Mouse (Mus musculus): ENCODE results near the gene Tbc1d10a. TPM values are rescaled to one million over a fixed set of nuclear protein-coding genes. Genes with fewer than 3 reads are reported as not detected.

The Tbc1d10a gene
- total RNA-seq, 2 experiments from 2014 or later, result 1.9 to 8.0 TPM

DNA sequence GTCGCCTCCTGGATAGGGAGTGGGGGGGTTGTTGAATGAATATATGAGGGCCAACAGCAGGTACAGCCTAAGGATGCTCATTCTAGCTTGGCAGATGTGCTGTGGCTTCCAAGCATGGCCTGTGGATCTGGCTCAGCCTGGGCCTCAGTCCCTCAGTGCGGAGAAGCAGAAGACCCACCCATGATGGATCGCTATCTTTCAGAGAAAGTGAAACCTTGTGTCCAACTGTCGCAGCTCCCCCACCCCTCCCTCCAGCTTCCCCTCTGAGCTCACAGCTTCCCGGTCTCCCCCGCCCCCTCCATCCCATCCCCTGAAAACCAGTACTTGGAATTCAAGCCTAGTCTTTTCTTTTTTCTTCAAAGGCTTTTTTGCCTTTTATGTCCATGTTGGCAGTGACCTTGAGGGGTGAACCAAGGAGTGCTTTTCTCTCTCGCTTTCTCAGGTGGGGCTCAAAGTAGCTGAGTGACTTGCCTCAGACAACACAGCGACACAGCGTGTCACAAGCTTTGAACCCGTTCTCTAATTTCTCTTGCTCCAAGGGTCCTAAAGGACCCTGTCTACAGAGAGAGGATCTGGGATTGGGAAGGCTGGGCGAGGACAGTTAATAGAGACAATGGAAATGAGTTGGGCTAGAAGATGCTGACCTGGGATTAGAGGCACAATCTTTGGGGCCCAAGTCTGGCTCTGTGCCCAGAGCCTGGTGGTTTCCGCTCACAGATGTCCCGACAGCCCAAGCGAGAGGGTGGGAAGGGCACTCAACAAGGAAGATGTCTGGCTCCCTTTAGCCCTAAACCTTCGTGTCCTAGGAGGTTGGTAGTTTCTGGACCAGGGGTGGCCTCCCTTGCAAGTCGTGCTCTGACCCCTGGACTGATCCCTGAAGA is 49.3 kb downstream of the Tbc1d10a start, which contains the start of gene Osm:
Gene Osm, plus strand, starts transcription at position 756 of the 881 bp plus-strand sequence.
- ATAC-seq (replicated peaks; ENCODE audit: poor library complexity), result peak; percentile 30

DNA sequence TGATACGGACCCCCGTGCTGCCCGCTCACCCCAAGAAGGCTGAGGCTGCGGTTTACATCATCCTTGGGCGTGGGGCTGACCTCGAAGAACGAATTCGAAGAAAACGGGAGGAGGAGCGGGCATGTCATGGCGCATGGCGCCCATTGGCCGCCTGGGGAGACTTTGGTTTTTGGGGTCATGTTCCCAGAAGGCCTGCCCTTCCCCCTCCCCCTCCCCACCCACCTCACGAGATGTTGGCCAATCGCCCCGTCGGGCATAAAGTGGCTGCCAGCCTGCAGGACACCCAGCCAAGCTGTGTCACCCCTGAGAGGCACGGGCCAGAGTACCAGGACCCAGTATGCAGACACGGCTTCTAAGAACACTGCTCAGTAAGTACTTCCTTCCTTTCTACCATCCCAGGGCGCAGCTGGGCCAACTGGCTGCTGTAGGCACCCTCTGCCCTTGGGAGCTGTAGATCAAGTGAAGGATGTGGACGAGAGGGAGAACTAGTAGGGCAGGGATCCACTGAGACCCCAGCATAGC is 50.0 kb downstream of the Tbc1d10a start:
- ATAC-seq (replicated peaks; ENCODE audit: poor library complexity), result peak; percentile 11

DNA sequence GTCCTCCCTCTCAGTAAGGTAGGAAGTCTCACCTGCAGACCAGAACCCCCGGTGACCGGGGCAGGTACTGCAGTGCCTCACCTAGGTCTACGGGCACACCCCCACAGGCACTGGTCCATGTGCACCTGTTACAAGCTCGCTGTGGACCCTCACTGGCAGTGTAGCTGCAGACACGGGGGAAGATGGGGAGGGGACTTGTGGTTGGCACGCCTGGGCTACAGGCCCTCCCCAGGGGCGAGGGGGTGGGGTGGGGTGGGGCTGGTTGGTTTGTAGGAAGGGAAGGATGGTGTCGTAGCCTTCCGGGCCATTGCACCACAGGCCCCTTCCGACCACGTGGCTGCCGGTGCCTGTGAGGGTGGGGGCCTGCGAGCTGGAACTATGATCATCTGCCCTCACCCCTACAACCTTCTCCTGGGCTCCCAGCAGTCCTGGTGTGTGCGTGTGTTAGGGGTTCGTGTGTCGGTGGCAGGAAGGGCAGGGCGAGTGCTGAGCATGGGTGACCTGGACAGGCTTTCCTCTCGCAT is 50.9 kb downstream of the Tbc1d10a start:
- ATAC-seq (replicated peaks; ENCODE audit: poor library complexity), result peak; percentile 46

DNA sequence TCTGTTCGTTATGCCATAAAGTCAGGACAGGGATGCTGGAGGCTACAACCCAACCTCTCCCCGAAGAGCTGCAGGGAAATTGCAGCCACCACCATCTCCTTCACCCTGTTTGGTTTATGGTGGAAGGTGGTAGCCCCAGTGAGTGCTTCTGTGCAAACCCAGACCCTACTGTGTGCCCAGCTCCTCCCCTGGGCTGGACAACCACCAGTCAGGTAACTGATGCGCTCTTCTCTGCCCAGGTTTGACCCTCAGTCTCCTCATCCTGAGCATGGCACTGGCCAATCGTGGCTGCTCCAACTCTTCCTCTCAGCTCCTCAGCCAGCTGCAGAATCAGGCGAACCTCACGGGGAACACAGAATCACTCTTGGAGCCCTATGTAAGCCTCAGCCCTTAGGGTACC is 51.6 kb downstream of the Tbc1d10a start:
- ATAC-seq (replicated peaks; ENCODE audit: poor library complexity), result no peak

DNA sequence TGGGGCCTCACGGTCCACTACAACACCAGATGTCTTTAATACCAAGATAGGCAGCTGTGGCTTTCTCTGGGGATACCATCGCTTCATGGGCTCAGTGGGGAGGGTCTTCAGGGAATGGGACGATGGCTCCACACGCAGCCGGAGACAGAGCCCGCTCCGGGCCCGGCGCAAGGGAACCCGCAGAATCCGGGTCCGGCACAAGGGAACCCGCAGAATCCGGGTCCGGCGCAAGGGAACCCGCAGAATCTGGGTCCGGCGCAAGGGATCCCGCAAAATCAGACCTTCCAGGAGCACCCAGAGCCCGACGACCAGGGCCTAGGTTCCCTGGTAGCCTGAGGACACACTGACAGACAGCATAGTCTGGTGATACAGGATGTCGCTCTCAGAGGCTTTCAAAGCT is 53.1 kb downstream of the Tbc1d10a start:
- no peak for ATAC-seq (replicated peaks; ENCODE audit: poor library complexity)

DNA sequence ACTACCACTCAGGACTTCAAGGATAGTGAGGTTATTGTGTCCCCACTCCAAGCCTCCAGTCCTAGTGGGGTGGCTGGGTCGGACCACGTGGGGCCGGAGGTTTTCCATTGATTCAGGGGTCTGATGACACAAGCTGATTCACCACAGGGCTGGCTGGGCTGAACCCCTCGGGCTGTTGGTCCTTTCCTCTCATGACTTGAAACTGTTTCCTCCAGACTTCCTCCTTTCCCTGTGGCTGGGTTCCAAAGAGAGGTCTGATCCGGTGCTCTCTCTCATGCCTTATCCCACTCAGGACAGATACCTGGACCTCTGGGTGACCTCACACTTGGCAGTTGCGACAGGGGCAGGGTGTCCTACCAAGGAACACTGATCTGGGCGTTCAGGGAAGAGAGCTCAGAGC is 53.6 kb downstream of the Tbc1d10a start:
- ATAC-seq (replicated peaks; ENCODE audit: poor library complexity), result peak; percentile 21

DNA sequence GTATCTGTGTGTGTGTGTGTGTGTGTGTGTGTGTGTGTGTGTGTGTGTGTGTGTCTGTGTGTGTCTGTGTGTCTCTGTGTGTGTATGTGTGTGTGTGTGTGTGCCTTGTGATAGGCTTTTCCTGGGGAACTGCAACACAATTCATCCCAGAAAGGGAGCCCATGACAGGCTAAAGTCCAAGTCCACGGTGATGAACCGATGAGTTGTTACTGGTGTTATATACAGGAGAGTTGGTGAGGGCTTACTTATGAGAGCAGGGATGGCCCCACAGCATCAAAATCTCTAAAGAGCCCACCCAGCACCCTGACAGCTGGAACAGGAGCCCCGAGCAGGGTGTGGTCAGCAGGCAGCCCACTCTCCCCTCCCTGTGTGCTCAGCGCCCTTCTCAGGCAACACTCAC is 54.6 kb downstream of the Tbc1d10a start:
- ATAC-seq (replicated peaks; ENCODE audit: poor library complexity), result no peak

DNA sequence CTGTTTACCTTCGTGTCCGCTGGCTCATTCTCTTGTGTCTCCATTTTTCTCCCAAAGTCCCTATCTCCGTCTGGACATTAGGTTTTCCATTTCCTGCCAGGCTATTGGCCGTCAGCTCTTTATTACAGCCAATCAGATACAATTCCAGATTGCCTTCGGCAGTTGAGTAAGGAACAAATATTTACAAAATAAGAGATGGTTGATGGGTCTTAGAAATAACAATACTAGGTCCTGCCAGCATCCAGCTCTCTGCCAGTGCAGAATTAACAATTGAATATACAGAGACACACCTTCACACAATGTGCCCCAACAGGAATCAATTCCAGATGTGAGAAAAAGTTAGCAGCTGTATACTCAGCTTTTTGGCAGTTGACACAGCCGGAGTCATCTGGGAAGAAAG is 59.5 kb downstream of the Tbc1d10a start:
- ATAC-seq (replicated peaks; ENCODE audit: poor library complexity), result no peak

DNA sequence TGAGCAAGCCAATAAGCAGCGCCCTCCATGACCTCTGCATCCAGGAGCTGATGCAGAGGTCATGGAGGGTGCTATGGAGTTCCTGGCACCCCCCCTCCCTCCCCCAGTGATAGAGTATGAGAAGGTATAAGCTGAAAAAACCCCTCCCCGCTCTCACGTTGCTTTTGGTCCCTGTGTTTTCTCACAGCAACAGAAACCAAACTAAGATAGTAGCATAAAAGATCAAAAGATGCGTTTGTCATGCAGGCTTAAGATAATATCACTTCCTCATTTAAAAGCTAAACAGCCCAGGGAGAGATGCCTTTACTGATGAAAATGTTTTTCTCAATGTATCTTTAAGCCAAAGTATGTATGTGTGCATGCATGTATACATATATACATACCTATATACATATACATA is 60.0 kb downstream of the Tbc1d10a start:
- no peak for ATAC-seq (replicated peaks; ENCODE audit: poor library complexity)

DNA sequence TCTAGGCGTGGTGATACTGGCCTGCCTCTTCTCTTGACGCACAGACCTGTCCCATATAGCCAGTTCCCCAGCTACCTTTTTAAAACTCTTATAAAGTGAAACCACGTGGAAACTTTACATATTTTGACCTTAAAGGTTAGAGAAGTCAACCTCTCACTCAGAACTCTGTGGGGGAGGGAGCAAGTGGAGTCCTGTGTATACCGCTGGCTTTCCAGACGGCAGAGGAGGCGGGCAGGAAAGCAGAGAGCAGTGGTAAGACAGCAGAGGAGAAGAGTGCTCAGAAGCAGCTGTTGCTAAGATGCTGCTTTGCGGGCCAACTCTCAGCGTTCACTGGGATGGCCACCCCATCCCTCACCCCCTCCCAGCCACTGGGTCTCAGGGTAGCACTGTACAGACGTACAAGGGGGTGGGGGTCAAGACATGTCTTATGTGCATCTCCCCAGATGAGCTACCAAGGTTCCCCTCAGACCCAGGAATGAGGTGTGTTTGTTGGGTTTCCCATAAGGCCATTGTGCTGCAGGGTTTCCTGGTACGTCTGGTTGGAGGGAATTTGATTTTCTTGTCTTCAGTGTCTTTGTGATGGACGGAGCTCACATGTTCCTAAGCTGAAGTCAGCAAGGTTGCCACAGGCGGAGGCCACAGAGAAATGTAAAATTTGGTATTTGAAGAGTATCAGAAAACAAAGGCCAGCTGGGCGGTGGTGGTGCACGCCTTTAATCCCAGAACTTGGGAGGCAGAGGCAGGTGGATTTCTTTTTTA is 60.8 kb downstream of the Tbc1d10a start:
- no peak for ATAC-seq (replicated peaks; ENCODE audit: poor library complexity)

DNA sequence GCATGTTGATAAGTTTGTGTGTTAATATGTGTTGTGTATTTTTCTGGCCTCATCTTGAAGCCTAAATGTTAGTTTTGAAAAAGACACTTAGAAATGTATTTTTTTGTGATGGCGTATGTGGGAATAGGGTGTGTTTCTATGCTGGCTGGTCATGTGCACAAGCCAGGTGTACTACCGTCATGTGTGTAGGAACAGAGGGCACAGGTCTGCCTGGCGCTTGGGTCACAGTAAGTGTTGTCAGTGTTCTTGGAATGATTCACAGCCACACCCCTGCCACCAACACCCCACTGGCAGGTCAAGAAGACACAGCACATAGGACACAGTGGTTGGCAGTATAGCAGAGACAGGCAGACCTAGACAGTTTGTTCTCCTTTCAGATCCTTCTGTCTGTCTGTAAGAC is 62.6 kb downstream of the Tbc1d10a start:
- no peak; the same call in 1 of the 2 replicates for ATAC-seq (replicated peaks; ENCODE audit: poor library complexity)

DNA sequence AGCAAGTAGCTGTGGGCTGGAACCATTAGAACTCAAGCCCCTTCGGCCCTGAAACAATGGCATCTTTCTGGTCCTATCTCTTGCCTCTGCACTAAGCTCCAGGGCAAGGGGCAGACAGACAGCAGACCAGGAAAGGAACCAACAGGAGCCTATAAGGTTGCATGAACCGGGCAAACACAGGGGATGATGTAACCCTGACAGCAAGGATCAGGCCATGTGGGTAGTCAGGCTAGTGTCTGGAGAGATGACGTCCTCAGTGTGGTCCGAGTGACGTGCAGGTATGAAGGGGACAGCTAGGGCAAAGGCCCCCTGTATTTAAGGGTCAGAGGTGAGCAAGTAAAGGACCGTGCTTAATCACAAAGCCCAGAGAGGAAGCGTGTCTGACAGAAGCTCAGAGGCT is 63.7 kb downstream of the Tbc1d10a start:
- no peak for ATAC-seq (replicated peaks; ENCODE audit: poor library complexity)

DNA sequence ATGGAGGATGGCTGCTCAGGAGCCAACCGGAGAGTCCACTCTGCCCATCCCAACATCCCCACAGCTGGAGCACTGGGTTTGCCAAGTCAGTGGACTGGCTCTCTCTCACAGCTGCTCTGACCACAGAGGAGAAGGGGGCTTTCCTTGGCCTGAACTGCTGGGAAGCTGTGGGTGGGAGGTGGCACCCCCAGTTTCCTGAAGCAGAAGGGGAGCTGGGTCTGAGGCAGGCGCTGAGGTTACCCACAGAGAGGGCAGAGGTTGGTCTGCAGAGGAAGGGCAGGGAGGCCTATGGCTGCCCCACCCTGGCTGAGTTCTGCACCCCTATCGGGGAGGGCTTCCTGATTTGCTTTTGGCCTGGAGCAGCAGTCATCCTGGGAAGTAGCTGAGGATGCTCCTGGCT is 64.8 kb downstream of the Tbc1d10a start:
- peak; percentile 87 for ATAC-seq (replicated peaks; ENCODE audit: poor library complexity)

DNA sequence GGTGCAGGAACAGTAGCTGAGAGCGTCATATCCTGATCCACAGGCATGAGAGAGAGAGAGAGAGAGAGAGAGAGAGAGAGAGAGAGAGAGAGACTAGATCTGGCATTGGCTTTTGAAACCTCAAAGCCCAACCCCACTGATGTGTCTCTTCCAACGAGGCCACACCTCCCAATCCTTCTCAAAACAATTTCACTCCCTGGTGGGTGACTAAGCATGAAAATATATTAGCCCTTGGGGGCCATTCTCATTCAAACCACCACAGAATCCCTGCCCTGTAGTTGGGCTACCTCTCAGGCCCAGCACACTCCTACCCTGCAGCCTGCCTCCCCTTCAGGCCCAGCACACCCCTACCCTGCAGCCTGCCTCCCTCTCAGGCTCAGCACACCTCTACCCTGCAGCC is 66.3 kb downstream of the Tbc1d10a start:
- no peak for ATAC-seq (replicated peaks; ENCODE audit: poor library complexity)

DNA sequence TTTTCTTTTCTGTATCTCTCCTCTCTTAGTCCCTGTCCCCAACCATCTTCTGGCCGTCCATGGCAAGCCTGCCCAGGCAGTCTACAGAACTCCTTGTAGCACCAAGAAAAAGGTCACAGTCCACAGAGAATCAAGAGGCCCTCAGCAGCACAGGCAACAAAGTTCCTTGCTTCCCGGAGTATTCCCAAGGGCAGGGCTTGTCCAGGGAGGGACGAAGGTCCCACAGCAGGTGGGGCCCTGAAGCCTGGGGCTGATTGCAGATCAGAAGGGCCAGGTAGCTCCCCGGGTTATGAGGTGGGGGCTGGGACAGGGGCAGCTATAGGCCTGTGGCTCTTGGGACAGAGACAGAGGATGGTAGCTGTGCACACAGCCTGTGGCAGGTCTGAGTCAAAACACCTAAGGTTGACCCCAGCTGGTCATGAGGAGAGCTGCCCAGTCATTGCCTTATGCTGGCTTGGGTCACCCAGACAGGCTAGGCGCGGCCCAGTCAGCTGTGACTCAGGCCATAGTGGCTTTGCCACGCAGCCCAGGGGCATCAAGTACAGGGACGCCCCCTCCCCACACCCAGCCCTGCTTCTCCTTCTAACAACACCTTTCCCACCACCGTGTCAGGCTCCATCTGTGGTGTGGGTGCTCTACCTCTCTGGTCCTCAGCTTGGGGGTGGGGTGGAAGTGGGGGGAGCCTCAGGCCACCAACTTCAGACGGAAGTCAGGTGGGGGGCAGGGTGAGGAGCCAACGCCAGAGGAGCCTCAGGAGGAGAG is 70.4 kb downstream of the Tbc1d10a start, which contains the start of gene Lif:
Gene Lif, plus strand, starts transcription at position 712 of the 762 bp plus-strand sequence.
- no peak for ATAC-seq (replicated peaks; ENCODE audit: poor library complexity)

DNA sequence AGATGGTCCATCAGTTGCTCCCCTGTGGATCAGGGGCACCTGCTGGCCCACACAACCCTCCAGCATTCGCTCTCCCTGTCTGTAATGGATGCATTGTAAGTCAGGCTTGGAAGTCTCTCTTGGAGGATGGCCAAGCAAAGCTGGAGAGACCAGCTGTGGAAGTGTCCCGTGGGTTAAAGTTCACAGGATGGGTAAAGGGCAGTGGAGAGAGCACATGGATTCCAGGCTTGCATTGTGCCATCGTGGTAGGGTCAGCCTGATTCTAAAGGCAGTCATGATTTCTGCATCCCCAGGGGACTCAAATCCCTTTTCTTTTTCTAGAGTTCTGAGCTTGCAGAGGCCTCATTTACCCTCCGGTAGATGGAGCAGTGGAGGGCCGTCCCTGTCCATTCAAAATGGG is 71.2 kb downstream of the Tbc1d10a start:
- no peak for ATAC-seq (replicated peaks; ENCODE audit: poor library complexity)

DNA sequence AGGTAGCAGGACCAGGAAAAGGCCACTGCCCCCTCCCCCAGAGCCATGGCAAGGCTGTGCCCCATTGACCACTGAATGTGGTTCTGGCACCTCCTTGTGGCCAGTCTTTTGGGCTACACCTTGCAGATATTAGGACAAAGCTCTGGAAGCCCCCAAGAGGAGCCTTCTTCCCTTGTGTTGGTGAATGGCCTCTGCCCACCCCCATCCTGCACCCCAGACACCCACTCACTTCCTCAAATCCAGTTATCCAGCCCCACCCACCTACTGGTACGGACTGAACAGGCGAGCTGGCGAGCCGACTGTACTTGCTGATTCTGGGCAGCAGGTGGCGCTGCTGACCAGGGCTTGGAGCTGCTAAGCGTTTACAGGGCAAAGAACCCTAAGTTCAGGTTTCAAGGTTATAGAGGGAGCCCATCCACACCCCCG is 72.1 kb downstream of the Tbc1d10a start:
- ATAC-seq (replicated peaks; ENCODE audit: poor library complexity), result peak; percentile 80

DNA sequence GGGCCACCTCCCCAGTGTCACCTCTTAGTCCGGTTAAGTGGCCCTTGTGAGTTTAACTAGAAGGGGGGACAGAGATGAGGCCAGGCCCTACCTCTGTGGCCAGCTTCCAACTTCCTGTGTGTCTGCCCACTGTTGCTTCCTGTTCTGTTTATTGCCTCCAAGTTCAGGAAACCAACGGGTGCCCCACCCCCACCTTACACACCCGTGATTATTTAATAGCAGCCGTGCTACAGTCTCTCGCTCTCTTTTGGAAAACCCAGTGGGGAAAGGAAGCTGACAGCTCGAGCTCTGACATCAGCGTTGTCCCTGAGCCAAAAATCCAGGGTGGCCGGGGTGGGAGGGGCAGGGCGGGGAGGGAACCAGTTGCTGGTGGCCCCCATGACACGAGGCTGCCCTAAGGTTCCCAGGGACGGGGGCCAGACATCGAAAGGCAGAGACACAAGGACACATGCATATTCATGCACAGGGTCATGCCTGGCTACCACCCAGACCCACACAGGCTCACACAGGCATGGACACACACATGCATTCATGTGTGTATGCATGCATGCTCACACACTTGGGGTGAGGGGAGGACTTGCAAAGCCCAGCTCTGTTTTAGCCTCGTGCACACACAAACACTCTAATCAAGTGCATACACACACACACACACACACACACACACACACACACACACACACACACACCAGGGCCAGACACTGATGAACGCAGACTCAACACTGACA is 74.0 kb downstream of the Tbc1d10a start:
- ATAC-seq (replicated peaks; ENCODE audit: poor library complexity), result peak; percentile 13; the same call in 1 of the 2 replicates

DNA sequence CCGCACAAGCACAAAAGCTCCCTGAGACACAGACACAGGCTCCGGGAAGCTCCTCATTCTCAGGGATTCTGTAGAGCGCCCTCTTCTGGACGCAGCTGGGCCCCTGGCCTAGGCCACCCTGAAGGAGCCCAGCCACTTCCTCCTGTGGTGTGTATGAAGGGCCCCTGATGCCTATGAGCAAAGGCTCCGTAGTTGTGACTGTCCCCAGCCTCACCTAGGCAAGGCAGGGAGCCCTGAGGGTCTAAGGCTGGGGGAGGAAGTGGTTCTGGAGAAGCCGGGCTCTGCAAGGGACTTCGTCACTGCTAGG is 74.6 kb downstream of the Tbc1d10a start:
- ATAC-seq (replicated peaks; ENCODE audit: poor library complexity), result peak; percentile 60

DNA sequence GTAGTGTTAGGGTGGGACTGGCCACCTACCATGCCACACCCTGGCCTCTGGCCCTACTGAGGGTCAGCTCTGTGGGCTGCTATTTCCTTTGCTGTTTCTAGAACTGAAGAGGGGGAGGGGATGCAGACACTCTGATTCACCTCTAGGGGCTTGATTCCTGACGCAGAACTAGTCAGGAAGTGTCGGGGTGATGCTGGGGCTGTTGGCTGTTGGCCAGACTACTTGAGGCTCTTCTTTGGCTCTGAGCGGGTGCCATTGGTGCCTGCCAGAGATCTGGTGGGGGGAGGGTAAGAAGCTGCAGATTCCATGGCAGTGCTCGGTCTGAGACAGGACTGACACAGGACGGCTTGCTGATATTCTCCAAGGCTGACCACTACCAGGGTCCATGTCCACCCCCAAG is 75.4 kb downstream of the Tbc1d10a start:
- ATAC-seq (replicated peaks; ENCODE audit: poor library complexity), result peak; percentile 17; the same call in 1 of the 2 replicates

Measured in megakaryocyte progenitor cell, adult 5-6 weeks (primary cell).